Mouse (Mus musculus): ENCODE data around the gene Tenm4.

Tenm4 gene

GRCm38 (mm10) chr7:96920447-96921095, 749.5 kb downstream of the Tenm4 start:
- DNase-seq: no peak

DNA sequence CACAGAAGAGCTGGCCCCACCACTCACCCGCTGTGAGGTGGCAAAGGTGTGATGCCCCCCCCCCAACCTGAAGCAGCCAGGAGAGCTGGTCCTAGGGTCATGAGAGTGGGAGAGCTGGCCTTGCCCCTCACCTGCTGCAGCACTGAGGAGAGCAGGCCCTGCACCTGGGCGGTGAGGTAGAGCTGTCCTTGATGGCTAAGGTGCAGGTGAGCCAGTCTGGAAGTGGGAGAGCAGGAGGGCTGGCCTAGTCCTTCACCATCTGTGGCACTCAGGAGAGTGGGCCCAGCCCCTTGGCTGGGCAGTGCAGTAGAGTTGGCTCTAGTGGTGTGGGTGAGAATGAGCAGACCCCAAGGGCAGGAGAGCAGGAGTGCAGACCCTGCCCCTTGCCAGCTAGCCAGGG, 751.9 kb downstream of the Tenm4 start:
- no peak for DNase-seq

GRCm38 (mm10) chr7:96943715-96944377, 772.8 kb downstream of the Tenm4 start:
- no peak for DNase-seq

- DNase-seq: peak; percentile 52
Measured at GRCm38 (mm10) chr7:96946501-96946900, 775.5 kb downstream of the Tenm4 start.

DNA sequence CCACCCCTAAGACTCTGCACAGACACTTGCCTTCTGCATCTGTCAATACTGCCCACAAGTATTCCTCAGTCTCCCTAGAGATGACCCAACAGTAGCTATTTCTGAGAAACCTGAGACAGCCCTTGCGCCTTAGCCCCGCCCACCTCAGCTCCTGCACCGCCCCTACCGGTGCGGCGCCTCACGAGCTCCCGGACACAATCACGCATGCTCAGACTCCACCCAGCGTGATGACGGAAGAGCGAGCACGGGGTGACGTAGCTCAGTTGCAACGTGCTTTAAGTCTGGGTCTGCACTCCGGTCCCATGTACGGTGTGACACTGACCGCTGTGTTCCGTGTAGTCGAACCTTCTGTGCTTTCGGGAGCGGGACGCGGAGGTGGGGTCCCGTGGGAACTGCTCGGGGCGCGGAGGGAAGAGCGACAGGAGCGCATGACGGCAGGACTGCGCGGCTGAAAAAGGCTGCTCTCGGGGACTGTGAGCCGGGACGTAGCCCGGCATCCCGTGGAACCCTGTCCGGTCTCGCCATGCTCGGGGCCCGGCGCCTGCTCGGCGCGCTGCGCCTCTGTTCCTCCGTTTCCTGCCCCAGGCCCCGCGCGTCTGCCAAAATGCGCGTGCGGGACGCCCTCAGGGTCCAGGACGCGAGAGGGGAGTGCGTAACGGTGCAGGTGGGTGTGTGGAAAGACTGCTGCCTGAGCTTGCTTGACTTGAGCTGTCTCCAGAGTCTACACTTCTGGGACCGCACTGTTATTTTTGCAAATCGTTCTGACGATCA, 780.4 kb downstream of the Tenm4 start, which contains the start of gene Nars2:
Nars2 (plus strand) TSS at position 225 of the 771 bp plus-strand sequence.
- peak; percentile 92 for DNase-seq

DNA sequence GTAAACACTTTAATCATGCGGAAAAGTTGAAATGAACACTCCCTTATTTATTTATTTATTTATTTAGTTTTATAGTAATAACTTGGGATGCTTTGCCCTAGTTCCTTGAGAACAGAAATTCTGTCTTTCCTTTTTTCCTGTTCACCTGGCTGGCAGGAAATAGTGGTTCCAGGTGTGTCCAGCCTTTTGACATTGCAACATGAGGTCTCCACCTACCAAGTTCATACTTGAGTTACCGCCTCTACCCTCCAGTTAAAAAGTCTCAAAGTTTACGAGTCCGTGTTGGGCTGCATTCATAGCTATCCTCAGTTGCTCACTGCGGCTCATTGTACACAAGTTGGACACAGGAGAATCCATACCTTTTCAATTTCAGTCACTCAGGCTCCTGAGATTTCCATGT, 781.0 kb downstream of the Tenm4 start:
- no peak for DNase-seq

- no peak for DNase-seq
Measured at GRCm38 (mm10) chr7:96959168-96959567, 788.1 kb downstream of the Tenm4 start.

Measured in thymus, postnatal 14 days (tissue).